Mouse (Mus musculus) layer of hippocampus, postnatal 14 days (tissue): ENCODE data around the gene Phldb2. TPM values are rescaled to one million over a fixed set of nuclear protein-coding genes. Genes with fewer than 3 reads are reported as not detected.

Experiments
- DNase-seq, 2 experiments: peaks; one replicate each; pipeline ENCODE4 v3.0.0; 2021 to 2022; ENCODE audit warnings: low spot score in 2 of 2, mixed read lengths in 1 of 2
- total RNA-seq, 2 experiments: library from RNA; stranded (reverse); gene quantifications; 2 replicates each; pipeline ENCODE4 v1.2.3; 2021

Phldb2 gene
- total RNA-seq, 2 experiments from 2014 or later = 6.2 to 7.8 TPM

DNA sequence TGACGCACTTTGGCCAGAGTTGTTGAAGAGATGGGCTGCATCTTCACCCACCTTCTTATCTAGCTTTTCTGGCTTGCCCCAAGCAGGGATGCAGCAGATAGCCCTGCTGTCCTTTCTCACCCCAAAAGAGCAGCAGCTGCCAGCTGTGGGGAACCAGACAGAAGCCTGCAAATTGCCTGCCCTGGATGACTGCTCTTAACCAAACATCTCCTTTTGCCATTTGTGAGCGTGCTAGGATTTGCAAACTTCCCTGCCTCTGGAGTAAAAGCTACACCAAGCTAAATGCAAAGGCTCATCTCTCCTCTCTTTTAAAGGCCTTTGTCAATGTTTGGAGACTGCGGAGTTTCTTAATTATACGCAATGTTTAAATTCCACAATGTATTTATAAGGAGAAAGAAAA, 111.0 kb downstream of the Phldb2 start:
- DNase-seq = no peak

DNA sequence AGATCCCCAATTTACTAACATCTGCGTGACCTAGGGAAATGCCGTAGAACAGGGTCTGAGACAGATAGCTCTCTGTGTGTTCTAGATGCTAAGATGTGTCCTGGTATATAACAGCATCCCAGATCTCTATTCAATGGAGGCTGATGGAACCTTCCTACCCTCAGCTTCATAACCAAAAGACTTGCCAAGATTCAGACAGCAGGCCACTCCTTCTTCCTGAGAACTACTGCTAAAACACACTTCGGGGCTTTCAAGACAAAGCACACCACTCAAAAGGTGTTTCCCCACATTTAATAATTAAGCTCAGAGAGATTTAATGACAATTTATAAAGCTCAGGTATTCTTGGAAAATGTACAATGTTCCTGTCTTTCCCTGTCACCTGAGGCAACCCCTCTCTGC, 111.6 kb downstream of the Phldb2 start:
- DNase-seq = no peak

DNA sequence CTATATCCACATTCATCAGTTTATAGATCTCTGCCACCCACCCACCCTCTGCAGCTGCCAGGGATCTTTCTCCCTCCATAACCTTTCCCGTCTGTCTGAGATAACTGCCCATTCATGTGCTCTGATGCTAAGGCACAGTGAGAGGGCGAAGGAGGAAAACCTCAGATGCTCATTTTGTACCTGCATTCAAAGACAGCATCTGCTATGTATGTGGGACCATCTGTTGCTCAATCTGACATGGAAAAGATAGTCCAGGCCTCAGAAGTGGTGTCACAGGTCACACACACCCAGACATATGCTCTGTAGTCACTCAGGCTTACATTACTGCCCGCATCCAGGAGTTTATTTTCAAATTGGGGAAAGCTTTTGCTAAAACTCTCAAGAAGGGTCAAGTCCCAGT, 112.4 kb downstream of the Phldb2 start:
- no peak for DNase-seq

DNA sequence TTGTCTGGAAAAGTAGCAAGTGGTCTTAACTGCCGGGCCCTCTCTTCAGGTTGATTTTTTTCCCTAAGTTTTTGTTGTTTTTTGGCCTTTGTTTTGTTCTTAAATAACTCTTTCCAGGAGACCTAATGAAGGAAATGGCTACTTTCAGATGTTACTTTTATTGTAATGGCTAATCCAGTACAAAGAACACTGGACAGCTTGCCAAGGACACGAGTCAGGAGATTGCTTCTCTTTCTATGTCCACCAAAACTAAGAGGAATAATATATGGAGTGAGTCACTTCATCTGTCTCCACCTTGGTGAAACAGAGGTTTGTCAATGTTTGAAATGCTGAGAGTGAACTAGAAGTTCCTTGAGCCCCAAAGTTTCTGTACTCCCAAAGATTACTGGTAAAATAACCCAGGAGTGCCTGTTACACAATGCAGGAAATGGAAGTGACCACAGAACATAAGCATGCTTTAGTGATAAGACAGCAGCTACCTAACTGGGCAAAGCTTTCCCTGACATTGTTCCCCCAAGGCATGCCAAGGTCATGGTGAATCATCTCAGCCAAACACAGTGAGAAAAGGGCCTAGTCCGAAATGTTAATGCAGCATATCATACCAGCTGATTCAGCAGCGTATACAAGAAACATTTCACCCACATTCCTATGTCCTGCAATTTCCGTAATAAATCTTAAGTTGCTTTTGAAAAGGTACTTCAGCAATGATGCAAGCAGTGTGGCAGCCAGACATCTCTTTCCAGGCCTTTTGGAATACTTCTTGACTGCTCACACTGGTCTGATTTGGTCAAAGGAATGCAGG, 115.7 kb downstream of the Phldb2 start:
- DNase-seq = no peak

DNA sequence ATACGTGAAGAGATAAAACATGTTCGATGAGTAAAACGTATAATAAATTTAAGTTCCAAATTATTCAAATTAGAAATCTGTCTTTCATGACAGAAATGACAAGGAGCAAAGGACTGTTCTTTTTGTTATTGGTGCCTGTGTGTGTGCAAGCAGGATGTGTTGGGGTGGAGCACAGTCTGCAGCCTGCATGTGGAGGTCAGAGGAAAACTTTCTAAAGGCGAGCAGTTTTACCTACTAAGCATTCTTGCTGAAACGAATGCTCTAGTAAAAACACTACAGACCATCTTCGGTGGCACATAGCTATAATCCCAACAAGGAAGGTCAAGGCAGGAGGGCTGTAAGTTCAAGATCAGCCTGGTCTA, 120.7 kb downstream of the Phldb2 start:
- DNase-seq = no peak

DNA sequence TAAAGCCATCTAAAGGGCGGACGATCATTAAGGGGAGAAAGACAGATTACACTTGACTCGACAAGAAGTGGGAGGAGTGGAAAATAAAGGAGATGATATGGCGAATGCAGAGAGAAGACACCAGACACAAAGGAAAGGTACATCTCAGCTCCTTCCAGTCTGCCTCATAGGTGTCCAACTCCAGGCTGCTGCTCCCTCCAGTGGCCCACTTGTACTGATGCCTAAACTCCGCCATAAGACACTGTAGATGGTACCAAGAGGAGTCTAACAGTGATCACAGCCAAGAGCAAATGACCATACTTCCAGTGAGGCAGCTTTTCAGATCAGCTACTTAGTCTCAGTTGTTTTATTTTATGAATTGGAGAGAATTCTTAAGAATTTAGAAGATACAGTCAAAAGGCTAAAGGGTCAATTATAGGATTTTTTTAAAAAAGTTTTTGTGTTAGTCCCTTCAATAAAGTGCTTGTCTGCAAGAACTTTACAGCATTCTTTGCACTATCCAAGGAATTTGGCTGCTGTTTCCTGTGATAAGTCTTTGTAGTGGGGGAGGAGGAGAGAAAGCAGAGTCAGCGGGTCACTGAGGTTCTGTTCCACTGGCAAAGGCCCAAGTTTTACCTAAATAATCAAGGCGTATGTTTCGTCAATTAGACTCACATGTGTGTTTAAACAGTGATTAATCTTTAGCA, 121.2 kb downstream of the Phldb2 start:
- DNase-seq = no peak

DNA sequence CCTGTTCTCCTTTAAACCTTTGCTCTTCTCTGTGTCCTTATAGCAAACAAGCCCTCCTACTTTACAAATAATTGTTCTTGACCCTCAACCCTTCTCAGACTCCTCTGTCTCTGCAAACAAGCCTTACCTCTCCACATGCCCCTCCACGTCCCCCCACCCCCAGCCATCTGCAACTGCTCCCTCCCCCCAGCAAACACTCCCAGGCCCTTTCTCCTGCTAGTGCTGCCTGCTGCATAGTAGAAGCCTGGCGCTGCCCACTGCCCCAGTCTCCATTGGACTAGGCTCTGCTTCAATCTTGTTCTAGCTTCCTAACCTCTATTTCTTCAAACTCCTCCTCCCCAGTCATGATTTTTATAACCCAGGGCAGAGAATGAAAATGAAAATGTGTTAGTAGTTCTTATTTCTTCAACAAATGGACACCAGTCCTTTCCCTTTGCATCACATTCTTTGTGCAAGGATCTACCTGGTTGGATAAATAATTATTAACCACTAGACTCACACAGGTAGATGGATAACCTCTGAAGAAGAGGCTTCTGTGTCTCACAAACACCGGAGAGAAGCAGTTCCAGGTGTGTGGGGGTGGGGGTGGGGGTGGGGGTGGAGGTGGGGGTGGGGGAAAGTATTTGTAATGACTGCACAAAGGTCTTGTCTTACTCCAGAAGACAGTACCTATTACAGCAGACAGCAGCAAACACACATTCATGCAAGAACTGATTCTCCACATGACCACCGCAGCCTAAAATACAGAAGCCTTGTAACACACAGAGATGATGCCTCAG, 122.1 kb downstream of the Phldb2 start:
- no peak for DNase-seq

DNA sequence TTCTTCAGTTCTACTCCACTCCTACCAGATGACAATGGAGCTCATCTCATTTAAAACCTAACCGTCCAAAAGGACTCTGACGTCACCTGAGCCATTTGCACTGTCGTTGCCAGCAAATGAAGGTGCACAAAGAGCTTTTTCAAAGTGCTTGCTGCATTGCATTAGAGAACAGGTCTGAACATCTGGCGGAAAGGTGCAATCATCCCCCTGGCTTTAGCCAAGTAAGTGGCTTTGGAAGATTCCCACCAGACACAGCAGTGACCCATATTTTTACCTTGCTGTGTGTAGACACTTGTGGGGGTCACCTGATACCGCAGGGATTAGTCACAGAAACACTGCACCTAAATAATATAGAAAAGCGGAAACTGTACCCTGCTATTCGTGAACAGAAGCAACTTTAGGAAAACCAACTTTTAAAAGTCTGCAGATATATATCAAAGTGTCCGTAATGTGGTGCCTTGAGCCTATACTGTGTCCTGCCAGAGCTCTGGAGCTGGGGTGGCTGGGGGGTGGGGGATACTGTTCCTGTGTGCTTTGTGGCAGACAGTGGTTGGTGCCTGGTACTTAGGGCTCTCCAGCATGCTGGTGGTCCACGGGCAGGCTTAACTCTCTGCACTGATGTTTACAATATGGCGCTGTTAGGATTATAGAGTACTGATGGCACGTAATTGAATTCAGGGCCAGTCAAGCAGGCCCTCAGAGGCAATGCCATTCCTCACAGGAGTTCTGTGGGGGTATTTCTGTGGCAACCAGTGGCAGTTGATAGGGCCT, 123.1 kb downstream of the Phldb2 start:
- DNase-seq = no peak

DNA sequence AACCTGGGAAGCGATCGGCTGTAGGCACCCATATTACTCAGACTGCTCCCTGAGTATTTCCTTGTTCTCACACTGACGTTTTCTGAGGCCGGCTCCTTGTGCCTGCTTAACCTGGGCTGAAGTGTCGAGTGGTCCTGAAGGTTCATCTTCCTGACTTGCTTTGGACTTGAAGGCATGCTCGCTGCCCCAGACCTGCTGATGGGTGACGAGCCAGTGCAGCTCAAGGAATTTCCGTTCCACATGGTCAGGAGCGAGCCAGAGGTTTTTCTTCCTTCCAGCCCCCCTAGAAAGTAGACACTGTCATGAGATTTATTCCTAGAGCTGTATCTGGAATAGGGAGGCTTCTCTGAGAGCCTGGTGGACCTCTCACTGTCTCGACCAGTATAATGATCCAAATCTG, 128.1 kb downstream of the Phldb2 start:
- DNase-seq = no peak

DNA sequence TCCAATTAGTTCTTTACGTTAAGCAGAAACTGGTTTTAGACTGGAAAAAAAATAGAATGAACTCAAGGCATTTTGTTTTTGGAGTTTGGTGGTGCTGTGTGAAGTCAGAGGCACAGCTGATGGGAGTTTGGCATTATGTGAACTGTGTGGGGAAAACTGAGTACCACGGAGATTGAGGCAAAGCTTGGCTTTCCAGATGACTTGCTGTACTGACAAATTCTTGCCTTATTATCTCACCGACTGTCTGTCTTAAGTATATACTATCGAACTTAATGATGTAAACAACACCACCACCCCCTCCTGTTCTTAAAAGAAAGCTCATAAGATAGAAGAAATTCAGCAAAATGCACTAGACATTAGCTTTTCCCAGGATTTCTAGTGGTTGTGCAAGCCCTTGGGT, 129.4 kb downstream of the Phldb2 start:
- no peak for DNase-seq

DNA sequence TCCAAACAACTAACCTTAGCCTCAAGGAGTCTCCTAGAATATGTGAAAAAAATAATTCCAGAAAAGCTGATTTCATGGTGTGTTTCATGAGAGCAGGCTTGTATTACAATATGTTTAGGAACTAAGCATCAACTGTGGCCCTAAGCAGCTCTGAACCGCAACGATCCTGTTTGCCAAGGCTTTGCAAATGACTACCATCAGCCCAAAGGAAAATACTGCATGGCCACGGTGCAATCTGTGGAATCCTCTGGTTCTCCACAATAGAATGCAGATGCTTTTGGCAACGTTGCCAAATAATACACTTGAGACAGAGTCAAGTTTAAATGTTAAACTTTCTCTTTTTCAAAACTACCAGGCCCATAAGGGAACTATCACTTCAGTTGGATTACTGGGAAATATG, 133.5 kb downstream of the Phldb2 start:
- DNase-seq = no peak

DNA sequence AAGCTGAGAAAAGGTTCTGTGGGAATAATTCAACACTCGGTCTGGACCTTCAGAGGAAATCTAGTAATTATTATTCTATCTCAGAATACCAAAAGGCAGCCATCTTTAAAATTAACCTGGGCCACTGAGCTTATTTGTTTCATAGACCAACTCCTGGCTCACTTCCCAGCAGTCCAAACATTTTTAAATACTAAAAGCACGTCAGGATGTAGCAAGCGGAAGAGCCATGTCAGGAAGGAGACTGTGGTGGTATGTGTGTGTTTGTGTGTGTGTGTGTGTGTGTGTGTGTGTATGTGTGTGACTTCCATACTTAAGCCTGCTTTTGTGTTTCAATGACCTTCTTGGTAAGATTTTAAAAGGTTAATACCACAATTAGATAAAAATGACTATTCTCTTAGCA, 135.6 kb downstream of the Phldb2 start:
- DNase-seq = no peak

DNA sequence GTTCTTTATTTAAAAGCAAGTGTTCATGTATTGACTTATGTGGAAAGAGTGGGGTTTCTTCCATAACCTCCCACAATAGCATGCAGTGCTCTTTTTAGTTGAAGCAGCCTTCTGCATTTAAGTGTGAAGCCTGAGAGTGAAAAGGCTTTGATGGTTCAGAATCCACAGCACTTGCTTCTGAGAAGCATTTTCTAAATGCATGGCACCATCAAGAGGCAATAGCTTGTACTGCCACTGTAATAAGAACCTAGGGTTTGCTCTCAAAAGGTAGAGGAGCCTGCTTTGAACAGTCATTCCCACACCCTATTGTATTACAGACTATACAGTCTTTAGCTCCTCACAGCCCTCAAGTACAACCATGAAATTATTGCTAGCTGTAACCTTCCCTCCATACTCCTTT, 136.7 kb downstream of the Phldb2 start:
- DNase-seq = peak in 1 of 2 experiments; percentile 36

DNA sequence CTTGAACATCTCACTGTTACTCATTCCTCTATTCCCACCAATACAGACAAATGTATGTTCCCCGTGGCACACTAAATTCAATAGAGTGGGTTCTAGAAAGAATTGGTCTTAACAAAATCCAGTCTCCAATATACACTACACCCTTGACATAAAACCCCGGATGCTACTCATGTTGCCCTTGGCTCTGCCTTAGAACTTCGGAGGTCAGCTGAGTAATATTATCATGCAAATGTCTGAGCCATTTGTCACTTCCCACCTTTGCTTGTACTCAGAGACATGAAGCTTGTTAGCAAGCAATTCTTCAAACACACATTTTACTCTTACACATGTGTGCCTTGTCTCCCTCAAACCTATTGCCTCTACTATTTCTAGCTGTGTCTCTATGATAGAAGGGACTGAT, 138.8 kb downstream of the Phldb2 start:
- no peak for DNase-seq

DNA sequence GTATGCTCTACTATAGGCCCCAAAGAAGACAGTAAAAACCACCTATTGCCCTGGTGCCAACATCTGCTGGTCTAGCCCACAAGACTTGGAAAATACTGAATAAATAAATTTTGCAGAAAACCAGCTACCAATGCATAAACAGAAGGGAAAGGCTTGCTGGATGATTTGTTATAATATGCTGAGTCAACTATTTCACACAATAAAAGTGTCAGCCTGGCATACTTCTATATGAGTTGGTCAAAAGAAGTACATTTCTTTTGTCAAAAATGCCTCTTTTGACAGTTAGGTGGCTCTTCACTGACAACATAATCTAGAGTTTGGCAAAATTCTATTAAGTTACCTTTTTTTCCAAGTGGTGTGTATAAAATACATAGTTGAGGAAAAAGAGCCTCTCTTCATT, 141.6 kb downstream of the Phldb2 start:
- DNase-seq = no peak

DNA sequence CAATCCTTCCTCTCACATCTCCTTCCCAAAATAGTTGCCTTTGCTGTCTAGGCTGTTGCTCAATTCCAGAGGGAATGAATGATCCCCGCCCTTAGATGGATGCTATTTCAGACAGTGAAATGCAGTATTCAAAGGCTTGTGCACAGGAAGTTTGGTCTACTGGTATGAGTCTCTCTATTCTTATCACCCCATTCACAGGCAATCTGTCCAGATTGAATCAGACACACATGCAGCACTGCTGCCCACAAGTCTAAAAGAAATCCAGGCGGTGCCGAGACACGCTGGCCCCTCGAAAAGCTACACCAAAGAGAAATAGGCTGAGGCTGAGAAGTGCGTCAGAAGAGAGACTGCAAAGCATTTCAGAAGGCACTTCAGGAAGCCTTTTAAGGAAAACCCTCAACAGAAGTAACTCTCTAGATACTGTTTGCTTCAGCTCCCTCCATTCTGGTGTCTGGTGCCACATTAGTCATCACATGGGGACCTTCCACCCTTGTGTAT, 142.5 kb downstream of the Phldb2 start:
- DNase-seq = no peak

DNA sequence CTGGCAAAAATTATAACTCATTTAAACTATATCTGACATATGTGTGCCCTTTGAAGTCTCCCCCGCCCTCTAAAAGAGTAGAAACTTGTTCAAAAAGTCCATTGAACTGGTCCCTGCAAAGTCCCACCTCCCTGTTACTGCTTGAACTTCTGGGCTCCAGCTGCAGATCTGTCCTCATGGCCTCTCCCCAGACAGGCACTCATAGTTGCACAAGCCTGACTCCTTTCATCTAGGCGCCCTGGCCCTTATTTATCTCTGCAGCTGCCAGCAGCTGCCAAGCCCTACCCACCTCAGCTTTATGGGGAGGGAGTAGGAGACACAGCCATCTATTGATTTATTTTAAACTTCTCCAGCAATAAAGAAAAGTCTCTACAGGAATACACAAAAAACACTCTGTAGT, 143.2 kb downstream of the Phldb2 start:
- no peak for DNase-seq

DNA sequence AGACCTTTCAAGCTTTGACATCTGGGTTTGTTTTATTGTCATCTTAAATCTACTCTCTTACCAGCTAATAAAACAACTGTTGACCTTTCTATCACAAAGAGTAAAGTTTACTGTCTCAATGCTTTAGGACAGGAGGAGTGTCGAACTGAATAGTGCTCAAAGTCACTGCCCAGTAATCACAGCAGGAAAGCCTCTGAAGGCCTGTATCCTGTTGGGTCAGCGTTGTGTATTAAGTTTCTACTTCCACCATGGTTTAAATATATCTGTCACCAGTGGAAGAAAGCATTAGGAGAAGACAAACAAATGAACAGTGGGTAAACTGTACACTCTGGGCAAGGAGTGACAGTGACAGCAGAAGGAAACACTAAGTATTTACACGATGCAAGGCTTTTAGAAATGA, 148.7 kb downstream of the Phldb2 start:
- no peak for DNase-seq

DNA sequence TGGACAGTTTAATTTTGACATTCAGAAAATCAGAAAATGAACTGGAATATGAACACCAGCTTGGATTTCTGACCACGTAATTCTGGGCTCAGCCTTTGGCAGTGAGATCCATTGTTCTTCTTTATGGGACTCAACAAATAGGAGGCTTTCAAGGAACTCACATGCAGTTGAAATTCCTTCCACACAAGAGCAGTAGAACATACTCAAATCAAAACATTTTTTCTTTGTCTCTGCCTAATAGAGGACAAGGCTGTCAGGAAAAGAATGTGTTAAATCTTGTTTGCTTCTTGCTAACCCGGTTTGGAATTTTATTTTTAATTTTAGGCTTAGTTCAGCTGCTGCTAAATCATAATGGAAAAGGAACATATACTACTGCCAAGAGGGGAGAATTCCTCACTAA, 153.0 kb downstream of the Phldb2 start:
- DNase-seq = no peak

DNA sequence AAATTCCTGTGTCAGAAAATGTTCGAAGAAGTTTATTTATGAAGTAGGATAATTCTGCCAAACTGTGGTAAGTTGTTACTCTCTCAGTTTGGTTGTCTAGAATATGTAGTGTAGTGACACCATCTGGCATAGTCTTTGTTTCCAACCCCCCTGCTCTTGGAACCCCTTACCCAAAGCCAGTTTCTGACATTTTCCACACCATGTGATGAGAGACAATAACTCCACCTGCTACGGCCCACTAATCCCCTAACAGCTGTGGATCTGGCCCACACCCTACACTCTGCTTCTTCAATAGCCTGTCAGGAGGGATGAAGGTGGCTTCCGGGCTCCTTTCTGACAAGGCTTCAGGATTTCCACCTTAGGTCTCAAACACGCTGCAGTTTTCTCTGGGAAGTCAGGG, 154.2 kb downstream of the Phldb2 start:
- DNase-seq = no peak

DNA sequence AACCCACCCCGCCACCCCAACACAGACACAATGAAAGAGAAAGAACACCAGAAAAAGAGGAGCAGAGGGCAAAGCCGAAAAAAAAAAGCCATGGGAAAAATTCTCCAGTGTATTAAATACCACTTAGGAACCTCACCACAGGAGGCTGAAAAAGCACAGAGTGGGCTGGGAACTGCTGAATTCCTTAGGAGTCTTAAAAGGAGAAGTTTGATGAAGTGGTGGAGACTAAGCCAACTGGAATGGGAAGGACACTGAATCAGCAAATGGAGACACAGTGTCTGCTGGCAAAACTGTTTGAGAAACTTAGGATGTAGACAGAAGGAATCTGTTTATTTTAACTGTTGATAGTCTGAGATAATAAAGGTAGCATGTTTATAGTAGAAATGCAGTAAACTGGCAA, 154.8 kb downstream of the Phldb2 start:
- no peak for DNase-seq
